Mouse (Mus musculus) thymus, postnatal 10 days (tissue): ENCODE results near the gene Rhpn2.
A peak's percentile ranks its signal among the peaks of the same experiment; 100 is the strongest.

Experiments used
- DNase-seq, 2 experiments: peaks; one replicate each; pipeline ENCODE4 v3.0.0; 2021; ENCODE audit warnings: low spot score in 2 of 2

Rhpn2 gene

GRCm38 (mm10) chr7:35388694-35389093 lies 54.7 kb downstream of the Rhpn2 start:
- DNase-seq: no peak

- peak in 1 of 2 experiments; percentile 21 for DNase-seq
These were observed 59.0 kb downstream of the Rhpn2 start for GRCm38 (mm10) chr7:35392935-35393334.

- DNase-seq: peak in 1 of 2 experiments; percentile 28
These were observed 61.9 kb downstream of the Rhpn2 start for GRCm38 (mm10) chr7:35395734-35396456.

- peak; percentile 91 to 93 for DNase-seq
These were observed 62.7 kb downstream of the Rhpn2 start, which contains the start of the genes Faap24 and Cep89 for GRCm38 (mm10) chr7:35396542-35397168. Faap24 (minus strand) TSS chr7:35396836. Cep89 (plus strand) TSS chr7:35397035.

GRCm38 (mm10) chr7:35401169-35401568 lies 67.2 kb downstream of the Rhpn2 start:
- no peak for DNase-seq

GRCm38 (mm10) chr7:35415226-35415625 lies 81.3 kb downstream of the Rhpn2 start:
- DNase-seq: peak; percentile 71 to 80

- peak in 1 of 2 experiments; percentile 17 for DNase-seq
These were observed 82.1 kb downstream of the Rhpn2 start for GRCm38 (mm10) chr7:35415801-35416653.

- no peak for DNase-seq
These were observed 82.6 kb downstream of the Rhpn2 start for GRCm38 (mm10) chr7:35416654-35416948.

GRCm38 (mm10) chr7:35423071-35423470 lies 89.1 kb downstream of the Rhpn2 start:
- DNase-seq: no peak

GRCm38 (mm10) chr7:35428146-35428545 lies 94.2 kb downstream of the Rhpn2 start:
- no peak for DNase-seq

- no peak for DNase-seq
These were observed 101.3 kb downstream of the Rhpn2 start for GRCm38 (mm10) chr7:35435266-35435665.
